Mouse (Mus musculus): ENCODE results near the gene Glis1. TPM values are rescaled to one million over a fixed set of nuclear protein-coding genes. Genes with fewer than 3 reads are reported as not detected.

The Glis1 gene
- polyA plus RNA-seq, 1 experiment: 2.8 TPM

DNA sequence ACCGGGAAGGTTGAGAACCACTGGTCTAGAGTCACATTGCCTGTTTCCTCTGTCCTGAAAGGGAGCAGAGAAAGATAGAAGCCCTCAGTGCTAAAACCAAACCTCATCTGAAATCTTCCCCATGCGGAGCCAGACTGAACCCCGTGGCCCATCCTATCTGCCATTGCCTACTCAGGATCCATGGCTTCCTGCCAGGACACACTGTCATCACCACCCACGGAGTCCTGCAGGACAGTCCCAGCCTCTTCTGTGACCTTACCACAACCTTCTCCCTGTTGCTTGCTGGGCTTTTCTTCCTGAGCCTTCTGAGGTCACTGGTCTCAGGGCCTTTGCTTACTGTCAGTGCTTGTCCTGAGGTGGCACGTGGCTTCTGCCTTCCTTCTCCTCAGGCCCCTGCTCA is 118.3 kb downstream of the Glis1 start:
- no peaks in the 10 kb centered on the region for H3K4me1 ChIP-seq (ENCODE audit: control insufficient read depth, insufficient read depth, low read length)
- H3K36me3 ChIP-seq (ENCODE audit: control insufficient read depth, insufficient read depth, low read length): no peaks in the 10 kb centered on the region
- TF ChIP-seq POLR2A (IDR thresholded peaks at IDR 0.05; ENCODE audit: control insufficient read depth, low read depth, low read length) (no peak), CTCF (IDR thresholded peaks at IDR 0.05; ENCODE audit: control insufficient read depth, insufficient read depth, insufficient replicate concordance, low read depth, low read length) (no peak)
- no peak overlapping the region for H3K4me3 ChIP-seq (ENCODE audit: control insufficient read depth, low read depth, low read length)
- H3K27ac ChIP-seq (ENCODE audit: control insufficient read depth, insufficient read depth, low read depth, low read length): no peak overlapping the region
- H3K27me3 ChIP-seq (ENCODE audit: control insufficient read depth, insufficient read depth, low read length): no peaks in the 10 kb centered on the region

DNA sequence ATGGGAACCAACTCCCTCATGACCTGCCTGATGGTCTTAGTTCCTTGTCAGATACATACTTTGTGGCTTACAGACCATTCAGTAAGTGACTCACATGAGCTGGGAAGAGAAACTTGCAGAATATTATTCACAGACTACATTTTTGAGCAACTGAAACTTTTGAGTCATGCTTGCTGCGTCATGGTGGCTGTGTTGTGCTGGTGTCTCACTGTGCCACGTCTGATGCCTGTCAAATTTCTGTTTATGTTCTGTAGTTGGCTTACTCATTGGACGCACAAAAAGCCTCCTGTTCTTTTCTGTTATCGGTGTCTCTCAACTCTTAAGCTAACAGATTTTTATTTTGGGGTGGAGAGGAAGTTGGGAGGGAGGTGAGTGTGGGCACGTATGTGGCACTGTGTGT is 119.4 kb downstream of the Glis1 start:
- H3K4me3 ChIP-seq (ENCODE audit: control insufficient read depth, low read depth, low read length): no peak overlapping the region
- TF ChIP-seq POLR2A (IDR thresholded peaks at IDR 0.05; ENCODE audit: control insufficient read depth, low read depth, low read length): no peak
- TF ChIP-seq CTCF (IDR thresholded peaks at IDR 0.05; ENCODE audit: control insufficient read depth, insufficient read depth, insufficient replicate concordance, low read depth, low read length): no peak
- H3K27ac ChIP-seq (ENCODE audit: control insufficient read depth, insufficient read depth, low read depth, low read length): no peak overlapping the region
- no peaks in the 10 kb centered on the region for H3K36me3 ChIP-seq (ENCODE audit: control insufficient read depth, insufficient read depth, low read length)
- H3K27me3 ChIP-seq (ENCODE audit: control insufficient read depth, insufficient read depth, low read length): no peaks in the 10 kb centered on the region
- no peaks in the 10 kb centered on the region for H3K4me1 ChIP-seq (ENCODE audit: control insufficient read depth, insufficient read depth, low read length)

DNA sequence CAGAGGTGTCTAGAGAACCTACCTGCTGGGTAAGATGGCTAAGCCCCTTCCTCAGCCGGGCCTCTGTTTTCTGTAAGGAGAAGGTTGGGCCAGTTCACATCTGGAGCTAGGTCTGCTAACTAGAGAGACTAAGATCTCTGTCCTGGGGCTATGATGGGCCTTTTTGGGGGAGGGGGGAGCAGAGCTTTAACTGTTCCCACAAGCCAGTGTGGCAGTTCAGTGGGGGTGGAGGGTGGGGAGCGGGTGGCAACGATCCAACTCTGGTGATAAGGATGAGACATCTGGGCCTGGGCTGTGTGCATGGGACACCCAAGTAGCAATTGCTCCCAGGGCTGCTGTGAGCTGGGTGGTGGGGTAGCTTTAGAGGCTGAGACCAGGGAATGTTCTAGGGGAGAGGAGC is 124.4 kb downstream of the Glis1 start:
- Histone ChIP-seq H3K4me3 (ENCODE audit: control insufficient read depth, low read depth, low read length) (no peak overlapping the region), H3K27me3 (ENCODE audit: control insufficient read depth, insufficient read depth, low read length) (no peaks in the 10 kb centered on the region), H3K27ac (ENCODE audit: control insufficient read depth, insufficient read depth, low read depth, low read length) (no peak overlapping the region), H3K36me3 (ENCODE audit: control insufficient read depth, insufficient read depth, low read length) (no peaks in the 10 kb centered on the region), H3K4me1 (ENCODE audit: control insufficient read depth, insufficient read depth, low read length) (no peaks in the 10 kb centered on the region)
- TF ChIP-seq POLR2A (IDR thresholded peaks at IDR 0.05; ENCODE audit: control insufficient read depth, low read depth, low read length) (no peak), CTCF (IDR thresholded peaks at IDR 0.05; ENCODE audit: control insufficient read depth, insufficient read depth, insufficient replicate concordance, low read depth, low read length) (no peak)

DNA sequence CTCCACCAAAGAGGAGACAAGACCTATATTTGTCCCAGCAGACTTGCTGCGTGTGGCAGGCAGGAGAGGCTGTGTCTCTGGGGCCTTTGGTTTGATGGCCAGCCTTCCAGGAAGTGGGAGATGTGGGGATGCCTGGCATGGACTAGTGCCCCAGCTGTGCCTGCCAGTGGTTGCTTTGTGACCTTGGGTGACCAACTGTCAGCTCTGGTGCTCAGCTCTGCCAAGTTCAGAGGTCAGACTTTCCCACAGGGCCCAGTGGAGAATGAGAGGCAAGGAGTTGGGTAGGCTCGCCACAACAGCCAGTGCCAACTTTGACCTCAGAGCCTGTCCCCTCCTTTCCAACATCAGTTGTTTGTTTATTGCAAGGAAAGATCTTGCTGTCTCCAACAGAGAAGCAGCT is 126.7 kb downstream of the Glis1 start:
- no peak overlapping the region for H3K4me3 ChIP-seq (ENCODE audit: control insufficient read depth, low read depth, low read length)
- no peaks in the 10 kb centered on the region for H3K36me3 ChIP-seq (ENCODE audit: control insufficient read depth, insufficient read depth, low read length)
- no peak overlapping the region for H3K27ac ChIP-seq (ENCODE audit: control insufficient read depth, insufficient read depth, low read depth, low read length)
- TF ChIP-seq POLR2A (IDR thresholded peaks at IDR 0.05; ENCODE audit: control insufficient read depth, low read depth, low read length) (no peak), CTCF (IDR thresholded peaks at IDR 0.05; ENCODE audit: control insufficient read depth, insufficient read depth, insufficient replicate concordance, low read depth, low read length) (no peak)
- no peaks in the 10 kb centered on the region for H3K4me1 ChIP-seq (ENCODE audit: control insufficient read depth, insufficient read depth, low read length)
- no peaks in the 10 kb centered on the region for H3K27me3 ChIP-seq (ENCODE audit: control insufficient read depth, insufficient read depth, low read length)

DNA sequence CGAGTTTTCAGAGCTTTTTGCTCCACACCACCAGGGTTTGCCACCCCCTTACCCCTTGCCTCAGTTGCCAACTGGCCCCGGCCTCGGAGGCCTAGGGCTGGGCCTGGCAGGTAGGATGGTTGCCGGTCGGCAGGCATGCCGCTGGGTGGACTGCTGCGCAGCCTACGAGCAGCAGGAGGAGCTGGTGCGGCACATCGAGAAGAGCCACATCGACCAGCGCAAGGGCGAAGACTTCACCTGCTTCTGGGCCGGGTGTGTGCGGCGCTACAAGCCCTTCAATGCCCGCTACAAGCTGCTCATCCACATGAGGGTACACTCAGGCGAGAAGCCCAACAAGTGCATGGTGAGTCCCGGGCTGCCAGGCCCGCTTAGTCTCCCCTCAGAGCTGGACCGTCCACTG is 133.8 kb downstream of the Glis1 start:
- Histone ChIP-seq H3K4me1 (ENCODE audit: control insufficient read depth, insufficient read depth, low read length) (no peaks in the 10 kb centered on the region), H3K27me3 (ENCODE audit: control insufficient read depth, insufficient read depth, low read length) (no peaks in the 10 kb centered on the region)
- TF ChIP-seq CTCF (IDR thresholded peaks at IDR 0.05; ENCODE audit: control insufficient read depth, insufficient read depth, insufficient replicate concordance, low read depth, low read length) (no peak), POLR2A (IDR thresholded peaks at IDR 0.05; ENCODE audit: control insufficient read depth, low read depth, low read length) (no peak)

DNA sequence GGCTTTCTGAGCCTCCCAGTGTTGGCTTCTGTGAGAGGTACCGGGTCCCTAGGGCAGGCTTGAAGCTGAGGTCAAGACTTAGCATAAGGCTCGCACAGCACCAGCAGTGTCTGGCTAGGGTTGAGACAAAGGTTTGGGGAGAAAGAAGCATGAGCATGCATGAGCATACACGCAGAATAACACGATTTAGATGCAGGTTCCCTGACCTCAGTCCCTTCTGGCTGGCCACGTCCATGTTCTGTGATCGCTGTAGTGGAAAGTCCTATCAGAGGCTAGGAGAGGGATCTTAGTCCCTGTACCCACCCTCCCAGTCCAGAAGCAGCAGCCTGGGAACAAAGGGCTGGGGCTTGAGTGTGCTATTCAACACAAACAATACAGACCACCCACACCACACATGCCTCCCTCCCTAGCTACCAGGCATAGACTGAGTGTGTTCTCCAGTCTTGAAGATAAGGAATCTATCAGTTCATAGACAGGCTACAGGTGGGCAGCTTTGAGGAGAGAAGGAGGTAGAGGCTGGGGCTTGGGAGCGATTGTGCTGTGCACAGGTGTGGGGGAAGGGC is 134.6 kb downstream of the Glis1 start:
- no peaks in the 10 kb centered on the region for H3K36me3 ChIP-seq (ENCODE audit: control insufficient read depth, insufficient read depth, low read length)
- no peak overlapping the region for H3K4me3 ChIP-seq (ENCODE audit: control insufficient read depth, low read depth, low read length)
- H3K4me1 ChIP-seq (ENCODE audit: control insufficient read depth, insufficient read depth, low read length): no peaks in the 10 kb centered on the region
- TF ChIP-seq POLR2A (IDR thresholded peaks at IDR 0.05; ENCODE audit: control insufficient read depth, low read depth, low read length) (no peak), CTCF (IDR thresholded peaks at IDR 0.05; ENCODE audit: control insufficient read depth, insufficient read depth, insufficient replicate concordance, low read depth, low read length) (no peak)
- no peak overlapping the region for H3K27ac ChIP-seq (ENCODE audit: control insufficient read depth, insufficient read depth, low read depth, low read length)
- H3K27me3 ChIP-seq (ENCODE audit: control insufficient read depth, insufficient read depth, low read length): no peaks in the 10 kb centered on the region

More for the DNA sequence above, 133.8 kb downstream of the Glis1 start:
- no peaks in the 10 kb centered on the region for H3K36me3 ChIP-seq (ENCODE audit: control insufficient read depth, insufficient read depth, low read length)
- no peak overlapping the region for H3K27ac ChIP-seq (ENCODE audit: control insufficient read depth, insufficient read depth, low read depth, low read length)
- H3K4me3 ChIP-seq (ENCODE audit: control insufficient read depth, low read depth, low read length): no peak overlapping the region

DNA sequence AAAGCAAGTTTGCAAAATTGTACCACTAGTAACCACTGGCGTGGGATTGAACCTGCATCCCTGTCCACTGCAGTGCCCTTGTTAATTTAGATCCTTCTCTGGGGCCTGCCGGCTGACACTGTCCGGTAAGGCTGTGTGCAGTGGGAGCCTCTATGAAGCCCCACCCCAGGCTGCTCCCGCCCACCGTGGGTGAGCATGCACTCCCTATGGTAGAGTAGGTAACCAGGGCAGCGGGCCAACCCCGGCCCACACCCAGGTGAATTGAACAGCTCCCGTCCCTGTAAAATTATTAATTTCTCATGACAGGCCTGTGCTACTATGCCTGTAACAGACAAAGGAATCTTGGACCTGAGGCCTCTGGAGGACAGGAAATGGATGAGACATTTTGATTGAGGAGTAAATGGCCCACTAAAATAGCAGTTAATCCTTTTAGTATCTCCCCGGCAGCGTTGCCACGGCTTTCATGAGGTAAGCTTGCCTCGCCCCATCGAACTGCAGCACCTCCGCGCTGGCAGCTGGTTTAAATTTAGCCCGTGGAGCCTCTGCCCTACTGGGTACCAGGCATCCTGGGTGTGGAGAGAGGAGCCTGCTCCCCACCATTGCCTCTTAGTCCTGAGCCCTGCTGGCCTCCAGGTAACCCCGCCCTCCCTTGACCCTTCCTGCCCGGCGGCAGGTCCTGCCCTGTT is 136.1 kb downstream of the Glis1 start:
- Histone ChIP-seq H3K27ac (ENCODE audit: control insufficient read depth, insufficient read depth, low read depth, low read length) (no peak overlapping the region), H3K4me3 (ENCODE audit: control insufficient read depth, low read depth, low read length) (no peak overlapping the region), H3K27me3 (ENCODE audit: control insufficient read depth, insufficient read depth, low read length) (no peaks in the 10 kb centered on the region), H3K4me1 (ENCODE audit: control insufficient read depth, insufficient read depth, low read length) (no peaks in the 10 kb centered on the region), H3K36me3 (ENCODE audit: control insufficient read depth, insufficient read depth, low read length) (no peaks in the 10 kb centered on the region)
- TF ChIP-seq POLR2A (IDR thresholded peaks at IDR 0.05; ENCODE audit: control insufficient read depth, low read depth, low read length): no peak
- no peak for TF ChIP-seq CTCF (IDR thresholded peaks at IDR 0.05; ENCODE audit: control insufficient read depth, insufficient read depth, insufficient replicate concordance, low read depth, low read length)

Data from testis, adult 2 months (tissue).